Mouse (Mus musculus) midbrain, embryonic 10.5 days (tissue): ENCODE results near the gene Trim37. TPM values are rescaled to one million over a fixed set of nuclear protein-coding genes. Genes with fewer than 3 reads are reported as not detected.

ENCODE experiments used
- DNase-seq: peaks from one replicate; pipeline ENCODE4 v3.0.0-alpha.2; 2017; ENCODE audit warnings: low spot score
- H3K27ac ChIP-seq: fragments of 300-500 bp; sonication (generic); replicated peaks from 2 replicates; pipeline ENCODE4 v1.5.1; 2016; ENCODE audit warnings: mild to moderate bottlenecking
- H3K27me3 ChIP-seq: fragments of 300-500 bp; sonication (generic); 2 replicates; pipeline ENCODE4 v1.6.1; 2016; ENCODE audit warnings: low read depth, mild to moderate bottlenecking; ENCODE audit not compliant: poor library complexity, severe bottlenecking
- H3K36me3 ChIP-seq: fragments of 300-500 bp; sonication (generic); 2 replicates; pipeline ENCODE4 v1.6.1; 2016; ENCODE audit warnings: mild to moderate bottlenecking, moderate library complexity
- H3K4me1 ChIP-seq: fragments of 300-500 bp; sonication (generic); 2 replicates; pipeline ENCODE4 v1.6.1; 2016
- H3K4me3 ChIP-seq: fragments of 300-500 bp; sonication (generic); 2 replicates; pipeline ENCODE4 v1.5.1; 2016; ENCODE audit warnings: mild to moderate bottlenecking, moderate library complexity
- H3K9me3 ChIP-seq: fragments of 300-500 bp; sonication (generic); replicated peaks from 2 replicates; pipeline ENCODE4 v1.6.1; 2016; ENCODE audit warnings: mild to moderate bottlenecking
- WGBS: fragments of 180-500 bp; shearing (Covaris S2); methylation state at CpG from one replicate; pipeline ENCODE4 v1.1.7; 2016; 5-methylcytosine and 5-hydroxymethylcytosine counted together
- polyA plus RNA-seq: library from polyadenylated mRNA; unstranded; fragments of >200 nt; fragmentation: Nextera tagmentation; extraction: Ambion mirVana; gene quantifications from 2 replicates; pipeline ENCODE4 v1.2.1, GENCODE M21; 2016

The Trim37 gene
- polyA plus RNA-seq = 74.4 and 81.1 TPM in 2 replicates

DNA sequence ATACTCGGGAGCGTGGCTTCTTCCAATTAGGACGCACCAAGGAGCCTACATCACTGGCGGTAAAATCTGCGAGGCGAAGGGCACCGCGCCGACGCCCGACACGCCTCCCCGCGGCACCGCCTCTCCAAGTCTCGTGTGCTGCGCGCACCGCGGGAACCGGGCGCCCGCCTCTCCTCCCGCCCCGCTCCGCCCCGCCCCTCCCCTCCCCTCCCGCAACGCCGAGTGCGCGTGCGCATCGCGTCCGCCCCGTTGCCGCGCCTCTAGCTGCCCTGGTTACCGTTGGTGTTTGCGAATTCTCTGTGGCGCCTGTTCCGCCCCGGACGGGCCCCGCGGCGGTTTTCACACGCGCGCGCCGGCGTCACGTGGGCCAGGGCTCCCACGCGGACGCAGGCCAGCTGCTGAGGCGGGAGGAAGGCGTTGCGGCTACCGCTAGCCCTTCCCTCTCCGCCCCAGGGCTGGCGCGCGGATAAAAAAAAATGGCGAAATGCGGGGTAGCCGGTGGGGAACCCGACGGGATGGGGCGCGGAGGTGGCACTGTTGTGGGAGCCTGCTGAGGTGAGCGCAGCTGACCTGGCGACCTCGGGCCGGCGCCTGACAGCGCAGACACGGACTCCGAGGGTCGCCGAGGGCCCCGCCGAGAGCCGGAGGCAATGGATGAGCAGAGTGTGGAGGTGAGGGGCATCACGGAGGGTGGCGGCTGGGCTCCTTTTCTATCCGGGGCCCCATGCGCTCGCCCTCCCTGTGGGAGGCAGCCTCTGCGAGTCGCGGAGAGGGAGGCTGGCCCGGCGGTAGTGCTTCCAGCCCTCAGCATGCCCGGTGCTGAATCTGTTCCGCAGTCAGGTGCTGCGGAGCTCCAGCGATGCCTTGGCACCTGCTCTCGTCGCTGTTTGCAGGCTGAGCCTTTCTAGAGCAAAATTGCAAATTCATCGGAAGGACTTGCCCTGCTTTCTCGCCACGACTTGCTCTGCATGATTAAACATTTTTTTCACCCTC lies at the start of gene Trim37:
TSS of gene Trim37 (plus strand) at position 254 of the 993 bp plus-strand sequence.
- under 1% methylated on average over 105 of the region's 105 CpGs for WGBS
- peak within 1 kb of the TSS; percentile 92 for H3K4me3 ChIP-seq
- H3K9me3 ChIP-seq = no peaks in the 10 kb centered on the region
- peaks cover 26% of the 10 kb centered on the region for H3K4me1 ChIP-seq
- H3K27me3 ChIP-seq = no peaks in the 10 kb centered on the region
- peaks cover 60% of the 10 kb centered on the region for H3K36me3 ChIP-seq
- H3K27ac ChIP-seq = peak within 1 kb of the TSS; percentile 95
- DNase-seq = peak; percentile 93

DNA sequence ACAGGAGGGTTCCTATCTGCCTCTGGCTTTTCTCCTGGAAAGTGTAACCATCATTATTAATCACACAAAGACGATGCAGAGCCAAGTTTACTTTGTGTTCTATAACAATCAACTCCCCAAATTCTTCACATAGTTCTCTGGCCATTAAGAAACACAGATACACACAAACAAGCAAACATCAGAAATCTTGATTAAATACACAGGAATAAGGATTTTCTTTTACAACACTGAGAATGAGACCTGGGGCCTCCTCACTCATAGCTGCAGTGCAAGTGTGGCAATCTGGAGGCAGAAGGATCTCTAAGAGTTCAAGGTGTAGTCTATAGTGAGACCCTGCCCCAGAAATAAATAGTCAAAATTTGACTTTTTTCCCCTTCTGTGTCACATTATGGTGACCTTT lies 43.2 kb upstream of the Trim37 start:
- Histone ChIP-seq H3K4me1 (peaks cover 32% of the 10 kb centered on the region), H3K9me3 (no peaks in the 10 kb centered on the region), H3K4me3 (no peak overlapping the region), H3K27ac (no peak overlapping the region), H3K27me3 (no peaks in the 10 kb centered on the region), H3K36me3 (peaks cover 64% of the 10 kb centered on the region)
- 88% methylated on average over 1 of the region's 1 CpGs for WGBS
- no peak for DNase-seq

DNA sequence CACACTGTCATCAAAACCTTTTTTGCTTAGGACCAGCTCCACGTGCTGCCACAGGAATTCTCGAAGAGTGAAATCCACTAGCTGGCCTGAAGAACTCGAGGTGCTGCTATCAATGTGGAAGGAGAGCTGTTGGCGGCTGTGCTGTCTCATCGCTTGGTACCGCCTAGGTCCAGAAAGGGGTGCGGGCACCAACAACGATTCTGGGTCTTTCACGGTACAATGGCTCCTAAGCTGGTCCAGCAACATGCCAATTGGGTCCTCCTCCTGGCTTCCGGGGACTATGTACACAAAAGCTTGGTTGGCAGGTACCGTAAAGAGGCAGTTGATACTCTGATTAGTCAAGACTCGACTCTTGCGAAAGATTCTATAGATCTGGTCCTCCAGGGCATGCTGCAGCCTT lies 41.4 kb upstream of the Trim37 start:
- Histone ChIP-seq H3K4me3 (peak overlapping the region; percentile 91), H3K27ac (no peak overlapping the region), H3K4me1 (peaks cover 32% of the 10 kb centered on the region), H3K9me3 (no peaks in the 10 kb centered on the region), H3K36me3 (peaks cover 58% of the 10 kb centered on the region), H3K27me3 (no peaks in the 10 kb centered on the region)
- WGBS = 91% methylated on average over 13 of the region's 13 CpGs
- no peak for DNase-seq

DNA sequence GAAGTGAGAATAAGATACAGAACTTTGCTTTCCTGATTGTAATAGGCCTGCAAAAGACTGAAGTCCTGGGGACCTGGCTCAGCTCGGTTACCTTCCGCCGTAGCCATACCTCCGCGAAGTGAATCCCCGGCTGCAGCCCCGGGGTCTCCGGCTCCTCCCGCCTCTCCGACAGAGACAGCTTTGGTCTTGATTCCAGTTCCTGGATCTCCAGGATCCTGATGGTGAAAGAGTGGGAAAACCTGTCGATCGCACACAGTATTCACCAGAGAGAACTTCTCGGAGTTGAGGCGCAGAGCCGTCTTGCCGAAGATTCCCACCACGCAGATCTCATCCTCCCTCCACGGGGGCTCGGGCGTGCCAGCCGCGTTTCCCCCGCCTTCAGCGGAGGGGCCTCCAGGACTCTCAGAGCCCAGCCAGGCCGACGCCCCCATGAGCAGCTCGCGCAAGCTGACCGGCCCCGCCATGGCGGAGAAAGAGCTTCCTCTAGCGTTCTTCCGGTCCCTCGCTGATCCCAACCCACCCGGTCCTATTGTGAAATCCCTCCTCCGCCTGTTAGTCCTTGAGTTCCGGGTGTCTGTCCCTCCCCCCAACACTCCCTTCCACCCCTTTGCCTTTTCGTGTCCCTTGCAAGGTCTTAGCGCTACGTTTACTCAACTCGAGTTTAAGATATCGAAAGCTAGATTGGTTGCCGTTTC lies 40.4 kb upstream of the Trim37 start, which contains the start of gene Smg8:
TSS of gene Smg8 (minus strand) at position 485 of the 695 bp plus-strand sequence.
- peak; percentile 82 for DNase-seq
- peaks cover 58% of the 10 kb centered on the region for H3K36me3 ChIP-seq
- peaks cover 32% of the 10 kb centered on the region for H3K4me1 ChIP-seq
- no peaks in the 10 kb centered on the region for H3K27me3 ChIP-seq
- H3K27ac ChIP-seq = peak within 1 kb of the TSS; percentile 91
- peak within 1 kb of the TSS; percentile 91 for H3K4me3 ChIP-seq
- no peaks in the 10 kb centered on the region for H3K9me3 ChIP-seq
- 1% methylated on average over 43 of the region's 43 CpGs for WGBS

DNA sequence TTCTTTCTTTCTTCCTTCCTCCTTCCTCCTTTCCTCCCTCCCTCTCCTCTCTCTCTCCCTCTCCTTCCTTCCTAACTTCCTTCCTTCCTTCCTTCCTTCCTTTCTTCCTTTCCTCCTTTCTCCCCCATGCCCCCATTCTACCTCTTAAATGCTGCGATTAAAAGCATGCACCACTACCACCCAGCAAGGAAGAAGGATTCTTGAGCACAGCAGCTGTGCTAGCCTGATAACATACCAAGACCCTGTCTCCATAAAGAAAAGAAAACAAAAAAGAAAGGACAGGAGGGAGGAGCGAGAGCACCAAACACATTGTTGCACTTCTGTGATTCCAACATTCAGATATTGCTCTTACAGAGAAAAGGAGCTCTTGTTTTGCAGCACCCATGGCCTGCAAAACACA lies 39.7 kb upstream of the Trim37 start:
- H3K4me3 ChIP-seq = peak overlapping the region; percentile 91
- H3K4me1 ChIP-seq = peaks cover 32% of the 10 kb centered on the region
- H3K27ac ChIP-seq = peak overlapping the region; percentile 91
- H3K36me3 ChIP-seq = peaks cover 58% of the 10 kb centered on the region
- 68% methylated on average over 2 of the region's 2 CpGs for WGBS
- DNase-seq = no peak
- no peaks in the 10 kb centered on the region for H3K9me3 ChIP-seq
- H3K27me3 ChIP-seq = no peaks in the 10 kb centered on the region

DNA sequence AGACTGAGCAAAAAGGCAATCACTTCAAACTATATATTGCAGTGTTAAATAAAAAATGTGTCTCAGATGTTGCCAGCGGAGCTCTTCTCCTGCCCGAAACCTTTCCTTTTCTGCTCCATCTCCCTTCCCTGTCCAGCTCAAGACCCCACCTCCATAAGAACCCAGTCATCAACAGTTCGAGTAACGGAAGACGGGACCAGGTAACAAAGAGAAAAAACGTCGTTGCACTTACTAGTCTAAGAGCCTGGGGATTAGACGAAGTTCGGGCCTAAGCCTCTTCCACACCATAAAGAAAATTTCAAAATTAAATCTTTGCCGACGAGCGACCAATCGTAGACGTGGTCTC lies 18.5 kb upstream of the Trim37 start, which contains the start of gene Prr11:
TSS of gene Prr11 (minus strand) at position 300 of the 346 bp plus-strand sequence.
- no peak for DNase-seq
- H3K36me3 ChIP-seq = peaks cover 52% of the 10 kb centered on the region
- WGBS = under 1% methylated on average over 14 of the region's 14 CpGs

DNA sequence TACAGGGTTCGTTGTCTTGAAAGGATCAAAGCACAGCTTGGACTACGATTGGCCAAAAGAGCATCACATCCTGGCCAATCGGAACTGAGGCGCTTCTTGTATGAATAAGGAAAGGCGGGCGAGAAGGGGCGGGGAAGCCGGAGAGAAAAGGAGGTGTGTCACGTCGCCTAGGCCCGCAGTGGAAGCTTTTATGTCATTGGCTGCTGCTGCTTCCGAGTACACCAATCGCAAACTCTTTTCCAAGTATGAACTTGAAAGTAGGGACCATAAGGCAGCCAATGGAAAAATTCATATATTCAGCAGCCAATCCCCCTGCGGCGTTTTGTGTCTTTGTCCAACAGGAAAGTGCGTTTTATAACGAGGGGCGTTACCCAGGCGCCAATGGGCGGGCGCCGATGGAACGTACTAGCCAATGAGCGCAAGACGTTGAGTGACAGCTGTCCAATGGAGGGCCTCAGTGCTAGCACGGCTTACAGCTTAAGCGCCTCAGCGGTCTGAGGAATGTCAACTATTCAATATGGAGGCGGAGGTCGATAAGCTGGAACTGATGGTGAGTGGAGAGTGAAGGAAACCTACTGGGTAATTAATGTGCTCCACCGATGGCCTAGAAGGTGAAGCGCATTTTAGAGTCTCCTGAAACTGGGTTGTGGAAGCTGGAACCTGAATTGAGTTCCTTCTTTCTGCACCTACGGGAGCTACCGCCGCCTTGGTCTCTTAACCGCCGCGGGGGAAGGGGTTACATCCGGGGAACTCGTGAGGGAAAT lies 17.9 kb upstream of the Trim37 start, which contains the start of gene Ska2:
TSS of gene Ska2 (plus strand) at position 480 of the 764 bp plus-strand sequence.
- H3K4me3 ChIP-seq = peak within 1 kb of the TSS; percentile 98
- peak within 1 kb of the TSS; percentile 100 for H3K27ac ChIP-seq
- H3K27me3 ChIP-seq = no peaks in the 10 kb centered on the region
- H3K36me3 ChIP-seq = peaks cover 52% of the 10 kb centered on the region
- peak; percentile 98 for DNase-seq
- WGBS = under 1% methylated on average over 40 of the region's 40 CpGs
- peaks cover 40% of the 10 kb centered on the region for H3K4me1 ChIP-seq
- no peaks in the 10 kb centered on the region for H3K9me3 ChIP-seq

More for the DNA sequence above, 18.5 kb upstream of the Trim37 start, which contains the start of gene Prr11:
- H3K27ac ChIP-seq = peak within 1 kb of the TSS; percentile 100
- peaks cover 37% of the 10 kb centered on the region for H3K4me1 ChIP-seq
- H3K27me3 ChIP-seq = no peaks in the 10 kb centered on the region
- H3K4me3 ChIP-seq = peak within 1 kb of the TSS; percentile 98
- no peaks in the 10 kb centered on the region for H3K9me3 ChIP-seq

DNA sequence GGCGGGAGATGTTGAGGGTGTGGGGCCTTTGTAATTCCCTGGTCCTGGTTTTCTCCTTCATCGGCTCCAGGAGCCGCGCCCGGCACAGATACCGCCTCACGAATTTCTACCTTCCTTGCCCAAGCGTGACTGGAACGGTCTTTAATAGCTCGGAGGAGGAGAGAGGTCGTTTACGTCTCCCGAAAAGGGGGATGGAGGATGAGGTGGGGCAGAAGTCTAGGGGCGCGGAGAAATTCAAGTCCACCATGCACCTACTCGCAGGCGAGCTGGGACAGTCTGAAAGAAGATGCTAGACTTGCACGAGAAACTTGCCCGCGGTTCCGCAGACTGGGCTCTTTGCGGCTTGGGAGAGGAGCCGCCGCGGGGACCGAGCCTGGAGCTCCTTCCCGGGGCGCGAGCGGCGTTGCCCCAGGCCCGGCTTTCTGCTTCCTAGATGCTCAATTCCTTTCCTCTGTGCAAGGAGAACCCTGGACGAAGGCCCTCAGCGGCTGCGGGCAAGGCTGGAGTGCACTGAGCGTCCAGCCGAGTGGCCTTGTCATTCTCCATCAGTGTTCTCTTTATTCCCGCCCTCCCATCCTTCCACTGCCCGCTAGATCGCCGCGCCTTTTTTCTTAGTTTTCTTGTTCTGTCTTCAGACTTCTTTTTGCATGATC lies 17.2 kb upstream of the Trim37 start:
- H3K27ac ChIP-seq = peak overlapping the region; percentile 100
- H3K4me3 ChIP-seq = peak overlapping the region; percentile 98
- under 1% methylated on average over 42 of the region's 42 CpGs for WGBS
- peaks cover 40% of the 10 kb centered on the region for H3K4me1 ChIP-seq
- H3K9me3 ChIP-seq = no peaks in the 10 kb centered on the region
- peak; percentile 68 for DNase-seq
- peaks cover 52% of the 10 kb centered on the region for H3K36me3 ChIP-seq
- H3K27me3 ChIP-seq = no peaks in the 10 kb centered on the region

DNA sequence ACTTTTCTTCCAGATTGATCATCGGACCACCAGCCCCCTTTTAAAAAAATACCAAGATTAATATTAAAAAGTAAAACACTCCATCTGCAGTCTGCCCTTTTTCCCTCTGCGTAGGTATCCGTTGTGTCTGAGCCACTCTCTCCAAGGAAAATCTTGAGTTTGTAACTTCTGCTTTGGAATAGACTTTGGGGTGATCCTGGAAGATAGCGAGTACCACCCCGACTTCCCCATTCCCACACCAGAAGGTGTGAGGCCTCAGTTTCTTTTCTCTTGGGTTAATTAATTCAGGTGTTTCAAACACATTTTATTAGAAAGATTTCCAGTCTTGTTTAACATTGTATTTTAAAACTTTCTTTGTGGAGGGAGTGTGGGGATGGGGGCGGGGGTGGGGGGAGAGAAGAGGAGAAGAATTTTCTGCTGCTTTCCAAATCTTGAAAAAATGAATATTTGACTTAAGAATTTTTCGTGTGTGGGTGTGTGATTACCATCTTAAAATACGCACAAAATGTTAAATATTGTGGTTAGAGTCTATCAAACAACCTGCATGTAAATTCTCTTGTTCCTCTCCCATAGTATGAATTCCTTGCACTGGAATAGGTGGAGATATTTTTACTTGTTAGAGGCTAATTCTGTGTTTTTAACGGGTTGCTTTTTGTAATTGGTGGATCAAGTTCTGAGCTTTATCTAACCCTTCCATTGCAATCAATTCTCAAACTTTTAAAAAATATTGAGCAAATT lies 16.5 kb upstream of the Trim37 start:
- H3K36me3 ChIP-seq = peaks cover 52% of the 10 kb centered on the region
- H3K9me3 ChIP-seq = no peaks in the 10 kb centered on the region
- H3K27me3 ChIP-seq = no peaks in the 10 kb centered on the region
- peak overlapping the region; percentile 98 for H3K4me3 ChIP-seq
- H3K4me1 ChIP-seq = peaks cover 40% of the 10 kb centered on the region
- H3K27ac ChIP-seq = peak overlapping the region; percentile 100
- WGBS = 11% methylated on average over 9 of the region's 9 CpGs
- DNase-seq = no peak

DNA sequence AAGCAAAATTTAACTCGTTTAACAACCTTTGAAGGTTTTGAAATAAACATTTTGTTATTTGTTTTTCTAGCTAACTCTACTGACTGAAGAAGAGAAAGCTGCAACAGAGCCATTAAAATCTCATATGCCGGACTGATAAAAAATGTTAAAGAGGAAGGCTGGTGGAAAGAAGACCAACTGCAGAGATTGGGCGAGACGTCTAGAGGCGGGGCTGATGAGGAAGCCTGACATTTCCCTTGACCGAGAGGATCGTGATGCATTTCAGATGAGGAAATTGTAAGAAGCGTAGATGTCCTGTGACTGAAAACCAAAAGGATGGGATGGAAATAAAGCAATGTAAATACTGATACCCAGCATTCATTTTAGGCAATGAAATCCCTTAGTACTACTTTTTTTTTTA lies 5.0 kb upstream of the Trim37 start:
- 93% methylated on average over 8 of the region's 8 CpGs for WGBS
- H3K27me3 ChIP-seq = no peaks in the 10 kb centered on the region
- no peak overlapping the region for H3K27ac ChIP-seq
- no peak overlapping the region for H3K4me3 ChIP-seq
- DNase-seq = no peak
- H3K36me3 ChIP-seq = peaks cover 79% of the 10 kb centered on the region
- no peaks in the 10 kb centered on the region for H3K9me3 ChIP-seq
- peaks cover 11% of the 10 kb centered on the region for H3K4me1 ChIP-seq

DNA sequence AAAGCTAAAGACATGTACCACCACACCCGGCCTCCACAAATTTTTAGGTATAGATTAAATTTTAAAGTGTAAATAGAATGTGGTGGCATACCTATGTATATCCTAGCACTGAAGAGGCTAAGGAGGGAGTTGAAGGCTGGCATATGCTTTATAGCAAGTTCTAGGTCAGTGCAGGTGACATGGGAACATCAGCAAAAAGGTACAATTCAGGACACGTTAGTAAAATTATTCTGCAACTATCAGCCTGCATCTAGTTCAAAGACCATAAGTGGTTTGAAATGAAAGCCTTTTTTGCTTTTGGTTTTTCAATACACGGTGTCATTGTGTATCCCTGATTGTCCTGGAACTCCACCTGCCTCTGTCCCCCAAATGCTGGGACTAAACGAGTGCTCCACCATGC lies 1.3 kb upstream of the Trim37 start:
- Histone ChIP-seq H3K4me3 (peak overlapping the region; percentile 92), H3K36me3 (peaks cover 60% of the 10 kb centered on the region), H3K27ac (peak overlapping the region; percentile 95), H3K4me1 (peaks cover 26% of the 10 kb centered on the region), H3K9me3 (no peaks in the 10 kb centered on the region), H3K27me3 (no peaks in the 10 kb centered on the region)
- 66% methylated on average over 4 of the region's 4 CpGs for WGBS
- DNase-seq = no peak
